Mouse (Mus musculus) stomach, embryonic 14.5 days (tissue): ENCODE data around the gene Pde4b. TPM values are rescaled to one million over a fixed set of nuclear protein-coding genes. Genes with fewer than 3 reads are reported as not detected.

Experiments
- ATAC-seq: fragments of 200-750 bp; cut with Nextera tagmentation; 2 replicates; pipeline ENCODE4 v1.8.0; 2017; ENCODE audit warnings: low read depth, moderate TSS enrichment; ENCODE audit not compliant: insufficient number of reproducible peaks, insufficient read depth, low FRiP score
- H3K27ac ChIP-seq: fragments of 300-500 bp; sonication (generic); 2 replicates; pipeline ENCODE4 v1.5.1; 2014; ENCODE audit warnings: mild to moderate bottlenecking, low read length, moderate library complexity, mixed read lengths
- H3K27me3 ChIP-seq: fragments of 300-500 bp; sonication (generic); 2 replicates; pipeline ENCODE4 v1.6.1; 2014; ENCODE audit warnings: low read length, control low read depth, mixed read lengths; ENCODE audit not compliant: control insufficient read depth, insufficient read depth
- H3K36me3 ChIP-seq: fragments of 300-500 bp; sonication (generic); 2 replicates; pipeline ENCODE4 v1.6.1; 2014; ENCODE audit warnings: mild to moderate bottlenecking, control low read depth, low read length, moderate library complexity, mixed read lengths; ENCODE audit not compliant: control insufficient read depth, insufficient read depth
- H3K4me1 ChIP-seq: fragments of 300-500 bp; sonication (generic); 2 replicates; pipeline ENCODE4 v1.6.1; 2014; ENCODE audit warnings: low read length, control low read depth, mixed read lengths; ENCODE audit not compliant: control insufficient read depth, insufficient read depth
- H3K4me2 ChIP-seq: fragments of 300-500 bp; sonication (generic); replicated peaks from 2 replicates; pipeline ENCODE4 v1.6.1; 2014; ENCODE audit warnings: low read depth, low read length, control low read depth
- H3K4me3 ChIP-seq: fragments of 300-500 bp; sonication (generic); 2 replicates; pipeline ENCODE4 v1.5.1; 2014; ENCODE audit warnings: low read depth, low read length, control low read depth
- H3K9ac ChIP-seq: fragments of 300-500 bp; sonication (generic); replicated peaks from 2 replicates; pipeline ENCODE4 v1.6.1; 2014; ENCODE audit warnings: low read depth, mild to moderate bottlenecking, control low read depth, low read length, moderate library complexity, mixed read lengths
- H3K9me3 ChIP-seq: fragments of 300-500 bp; sonication (generic); 2 replicates; pipeline ENCODE4 v1.6.1; 2016; ENCODE audit warnings: low read depth, low read length, control low read depth; ENCODE audit not compliant: control insufficient read depth
- WGBS: fragments of 180-500 bp; shearing (Covaris S2); extraction: QIAGEN DNeasy Blood & Tissue Kit; methylation state at CpG from one replicate; pipeline ENCODE4 v1.1.7; 2014; 5-methylcytosine and 5-hydroxymethylcytosine counted together
- polyA plus RNA-seq: library from polyadenylated mRNA; unstranded; fragments of >200 nt; fragmentation: Nextera tagmentation; extraction: Ambion mirVana; gene quantifications from 2 replicates; pipeline ENCODE4 v1.2.1, GENCODE M21; 2014

Gene Pde4b
- polyA plus RNA-seq, 1 experiment from 2014 or later = 16.5 TPM

GRCm38 (mm10) chr4:102497221-102497620 lies 409.9 kb downstream of the Pde4b start:
- Histone ChIP-seq H3K4me1 (no peaks in the 10 kb centered on the region), H3K27ac (no peak overlapping the region)

GRCm38 (mm10) chr4:102498169-102498919 lies 411.0 kb downstream of the Pde4b start:
- no peak for ATAC-seq
- no peaks in the 10 kb centered on the region for H3K4me1 ChIP-seq
- H3K4me2 ChIP-seq = no peak overlapping the region
- H3K4me3 ChIP-seq = no peak overlapping the region
- H3K9ac ChIP-seq = no peak overlapping the region
- 65% methylated on average over 4 of the region's 4 CpGs for WGBS
- no peaks in the 10 kb centered on the region for H3K27me3 ChIP-seq
- H3K9me3 ChIP-seq = no peaks in the 10 kb centered on the region
- no peak overlapping the region for H3K27ac ChIP-seq
- H3K36me3 ChIP-seq = no peaks in the 10 kb centered on the region

More at GRCm38 (mm10) chr4:102497221-102497620, 409.9 kb downstream of the Pde4b start:
- no peak overlapping the region for H3K4me2 ChIP-seq
- H3K36me3 ChIP-seq = no peaks in the 10 kb centered on the region
- H3K9me3 ChIP-seq = no peaks in the 10 kb centered on the region
- ATAC-seq = no peak
- H3K9ac ChIP-seq = no peak overlapping the region
- WGBS = 87% methylated on average over 3 of the region's 3 CpGs
- no peaks in the 10 kb centered on the region for H3K27me3 ChIP-seq
- no peak overlapping the region for H3K4me3 ChIP-seq

DNA sequence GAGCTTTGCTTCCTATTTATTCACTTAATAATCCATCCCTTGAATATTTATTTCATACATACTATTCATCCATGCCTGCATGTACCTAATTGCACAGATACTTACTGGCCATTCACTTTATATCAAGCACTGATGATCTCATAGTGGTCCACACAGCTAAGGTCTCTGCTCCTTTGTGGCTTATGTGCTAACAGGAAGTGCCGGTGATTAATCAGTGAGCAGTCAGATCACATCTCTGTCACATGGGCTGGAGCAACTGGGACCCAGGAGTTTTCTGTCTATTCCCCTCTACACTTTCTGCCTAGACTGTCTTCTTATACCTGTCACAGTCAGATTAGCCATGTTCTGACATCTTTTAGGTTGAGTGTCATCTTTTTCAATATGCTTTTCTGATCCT lies 411.6 kb downstream of the Pde4b start:
- Histone ChIP-seq H3K27ac (no peak overlapping the region), H3K27me3 (no peaks in the 10 kb centered on the region), H3K9ac (no peak overlapping the region), H3K36me3 (no peaks in the 10 kb centered on the region), H3K4me3 (no peak overlapping the region), H3K4me1 (no peaks in the 10 kb centered on the region), H3K9me3 (no peaks in the 10 kb centered on the region), H3K4me2 (no peak overlapping the region)
- ATAC-seq = no peak
- 72% methylated on average over 1 of the region's 1 CpGs for WGBS

- Histone ChIP-seq H3K4me1 (no peaks in the 10 kb centered on the region), H3K4me3 (no peak overlapping the region), H3K27me3 (no peaks in the 10 kb centered on the region), H3K27ac (no peak overlapping the region), H3K9me3 (no peaks in the 10 kb centered on the region), H3K9ac (no peak overlapping the region), H3K4me2 (no peak overlapping the region), H3K36me3 (no peaks in the 10 kb centered on the region)
- 67% methylated on average over 6 of the region's 6 CpGs for WGBS
- no peak for ATAC-seq
Observed at GRCm38 (mm10) chr4:102505714-102506113, 418.4 kb downstream of the Pde4b start.

DNA sequence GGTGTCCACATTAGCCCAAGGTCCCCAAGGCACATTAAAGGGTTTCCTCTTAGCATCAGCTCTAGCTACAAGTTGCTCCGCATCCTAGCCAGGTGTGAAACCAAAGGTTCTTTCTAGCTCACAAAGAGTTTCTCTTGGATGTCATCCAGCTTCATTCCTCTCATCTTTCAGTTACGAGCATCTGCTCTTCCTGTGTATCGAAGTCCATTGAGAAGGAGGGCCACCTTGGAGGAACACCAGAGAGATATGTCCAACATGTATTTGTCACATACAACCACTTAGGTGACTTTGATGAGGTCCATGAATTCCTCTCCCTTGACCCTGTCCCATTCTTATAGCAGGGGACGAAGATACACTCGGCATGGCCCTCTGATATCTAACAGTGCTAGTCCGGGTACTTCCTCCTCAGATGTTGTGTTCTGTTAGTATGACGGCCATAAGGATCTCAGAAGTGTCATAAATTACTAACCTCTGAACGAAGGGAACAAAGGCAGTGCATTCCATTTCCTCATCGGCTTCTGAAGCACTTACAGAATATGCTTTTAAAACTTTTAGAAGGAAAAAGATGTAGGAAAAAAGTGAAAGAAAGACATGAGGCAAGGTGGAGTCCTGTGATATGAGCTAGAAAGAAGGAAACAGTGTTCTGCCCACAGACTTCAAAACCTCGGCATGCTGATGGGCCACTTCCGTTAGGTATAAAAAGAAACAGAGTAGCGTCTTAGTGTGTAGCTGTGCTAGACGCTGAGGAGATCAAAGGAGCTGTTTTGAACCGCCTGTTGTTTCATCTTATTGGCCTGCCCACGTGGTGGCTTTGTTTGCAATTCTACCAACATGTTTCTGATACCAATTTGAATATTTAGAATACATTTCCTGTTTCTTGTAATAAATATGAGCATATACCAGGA lies 419.3 kb downstream of the Pde4b start:
- WGBS = 72% methylated on average over 15 of the region's 15 CpGs
- Histone ChIP-seq H3K27ac (no peak overlapping the region), H3K27me3 (no peaks in the 10 kb centered on the region), H3K4me2 (no peak overlapping the region), H3K4me1 (peaks cover 4% of the 10 kb centered on the region), H3K9ac (no peak overlapping the region), H3K4me3 (no peak overlapping the region), H3K36me3 (no peaks in the 10 kb centered on the region), H3K9me3 (no peaks in the 10 kb centered on the region)
- ATAC-seq = no peak

DNA sequence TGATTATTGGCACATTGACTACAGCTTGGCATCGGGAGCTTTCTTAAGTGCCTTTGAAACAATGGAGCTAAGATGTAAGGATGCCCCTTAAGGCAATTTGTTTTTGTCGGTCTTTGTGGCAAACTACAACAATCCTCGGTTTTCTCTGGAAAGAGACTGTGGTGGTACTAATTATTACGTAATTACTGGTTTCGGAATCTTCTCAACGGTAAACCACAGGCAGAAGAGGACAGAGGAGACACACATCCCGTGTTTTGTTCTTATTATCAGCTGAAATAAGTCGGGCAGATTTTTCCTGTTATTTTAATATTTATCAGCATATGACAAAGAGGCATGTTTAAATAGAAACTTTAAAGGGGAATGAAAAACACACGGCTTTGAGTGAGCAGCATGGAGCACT lies 420.0 kb downstream of the Pde4b start:
- no peak overlapping the region for H3K9ac ChIP-seq
- ATAC-seq = no peak
- peaks cover 9% of the 10 kb centered on the region for H3K4me1 ChIP-seq
- no peak overlapping the region for H3K4me3 ChIP-seq
- H3K4me2 ChIP-seq = no peak overlapping the region
- H3K27me3 ChIP-seq = no peaks in the 10 kb centered on the region
- no peak overlapping the region for H3K27ac ChIP-seq
- no peaks in the 10 kb centered on the region for H3K9me3 ChIP-seq
- no peaks in the 10 kb centered on the region for H3K36me3 ChIP-seq
- 74% methylated on average over 9 of the region's 9 CpGs for WGBS

- no peaks in the 10 kb centered on the region for H3K36me3 ChIP-seq
- peaks cover 9% of the 10 kb centered on the region for H3K4me1 ChIP-seq
- H3K4me2 ChIP-seq = no peak overlapping the region
- no peak for ATAC-seq
- no peak overlapping the region for H3K27ac ChIP-seq
- no peaks in the 10 kb centered on the region for H3K9me3 ChIP-seq
- H3K9ac ChIP-seq = no peak overlapping the region
- WGBS = 82% methylated on average over 2 of the region's 2 CpGs
- H3K27me3 ChIP-seq = no peaks in the 10 kb centered on the region
- no peak overlapping the region for H3K4me3 ChIP-seq
Observed at GRCm38 (mm10) chr4:102507753-102508152, 420.4 kb downstream of the Pde4b start.

GRCm38 (mm10) chr4:102510061-102510460 lies 422.7 kb downstream of the Pde4b start:
- Histone ChIP-seq H3K4me1 (peaks cover 9% of the 10 kb centered on the region), H3K27ac (no peak overlapping the region), H3K4me2 (no peak overlapping the region), H3K4me3 (no peak overlapping the region), H3K9me3 (no peaks in the 10 kb centered on the region), H3K36me3 (no peaks in the 10 kb centered on the region), H3K27me3 (no peaks in the 10 kb centered on the region), H3K9ac (no peak overlapping the region)
- WGBS = 68% methylated on average over 6 of the region's 6 CpGs
- ATAC-seq = no peak
